ENCODE assay signal across 12 mouse cellular contexts in genomic region chr1:181259626-181260410, GRCm38 (mm10). TPM values are rescaled to one million over a fixed set of nuclear protein-coding genes. Genes with fewer than 3 reads are reported as not detected.
DNase-seq lines count a peak whose midpoint lies in the region; ATAC-seq and TF ChIP-seq lines count a peak whose summit lies in the region.
"Had no signal": no experiment of that assay in that cellular context is flagged by ENCODE, and none has a peak within 500 bp of the region (broad histone marks: within the 10 kb centered on the region; RNA-seq: fewer than 3 reads in every experiment).

No protein-coding gene starts in this region.

- H3K4me1 ChIP-seq in heart, adult 2 months (ENCODE audit: control insufficient read depth, insufficient read depth, low read length) = peaks cover 10% of the 10 kb centered on the region
- H3K4me1 ChIP-seq in liver, embryonic 11.5 days (replicated peaks; ENCODE audit: control insufficient read depth, insufficient read depth, low read length) = peaks cover 64% of the 10 kb centered on the region

- H3K9me3 ChIP-seq in liver, embryonic 11.5 days (ENCODE audit: control insufficient read depth, low read length) = no peaks in the 10 kb centered on the region

- TF ChIP-seq POLR2A in heart, adult 2 months (IDR thresholded peaks at IDR 0.05; ENCODE audit: insufficient read depth, low read depth, low read length) = no peak

- H3K9ac ChIP-seq in heart, adult 2 months (ENCODE audit: low read depth, low read length) = no peak overlapping the region
- H3K9ac ChIP-seq in liver, embryonic 11.5 days (ENCODE audit: low read depth, low read length) = no peak overlapping the region

- H3K4me3 ChIP-seq in heart, adult 2 months = no peak overlapping the region
- no peak overlapping the region for H3K4me3 ChIP-seq in liver, embryonic 11.5 days (ENCODE audit: low read depth, low read length)

- H3K27ac ChIP-seq in heart, adult 2 months = peak overlapping the region; percentile 6
- peak overlapping the region; percentile 78 for H3K27ac ChIP-seq in liver, embryonic 11.5 days (ENCODE audit: low read depth, low read length)

- TF ChIP-seq CTCF in heart, adult 2 months (IDR thresholded peaks at IDR 0.05) = no peak

- DNase-seq in heart, adult 2 months = no peak
- DNase-seq in heart, adult 9 months (ENCODE audit: low spot score in 2 of 2) = no peak
- DNase-seq in spleen, postnatal 36 days (ENCODE audit: low spot score in 2 of 2) = peak; percentile 30 to 45
- DNase-seq in spleen, postnatal 14 days (ENCODE audit: low spot score in 2 of 2) = no peak
- no peak for DNase-seq in liver, embryonic 11.5 days (ENCODE audit: low spot score)
- no peak for DNase-seq in cerebellum, postnatal 25 days
- no peak for DNase-seq in layer of hippocampus, adult 18-20 months (ENCODE audit: low spot score in 2 of 2)
- no peak for DNase-seq in lung, postnatal 14 days
- DNase-seq: gastrocnemius, postnatal 25 days; kidney, adult 2 months; left cerebral cortex, postnatal 4 days; right cerebral cortex, postnatal 4 days had no signal

- no peak for TF ChIP-seq EP300 in heart, adult 2 months (IDR thresholded peaks at IDR 0.05; ENCODE audit: insufficient read depth, low read depth, low read length)

- intact Hi-C loops in heart, adult 2 months (cut with DNase I) = no loop called here

- no peaks in the 10 kb centered on the region for H3K36me3 ChIP-seq in heart, adult 2 months (ENCODE audit: control insufficient read depth, insufficient read depth, low read length)
- H3K36me3 ChIP-seq in liver, embryonic 11.5 days (ENCODE audit: control insufficient read depth, insufficient read depth, low read length) = no peaks in the 10 kb centered on the region

- peak overlapping the region; percentile 12; the same call in 1 of the 2 replicates for H3K4me2 ChIP-seq in liver, embryonic 11.5 days

- 70% methylated on average over 11 of the region's 11 CpGs for WGBS in heart, adult 2 months
- WGBS in liver, embryonic 11.5 days = 70% methylated on average over 11 of the region's 11 CpGs

- no peaks in the 10 kb centered on the region for H3K27me3 ChIP-seq in heart, adult 2 months (ENCODE audit: control insufficient read depth, insufficient read depth, low read length)
- H3K27me3 ChIP-seq in liver, embryonic 11.5 days (replicated peaks; ENCODE audit: control insufficient read depth, insufficient read depth, low read length) = no peaks in the 10 kb centered on the region

- no peaks in the 10 kb centered on the region for H3K79me2 ChIP-seq in heart, adult 2 months (replicated peaks; ENCODE audit: control insufficient read depth, insufficient read depth, low read length)

- ATAC-seq in liver, embryonic 11.5 days (replicated peaks; ENCODE audit: low FRiP score) = no peak

RNA-seq across cellular contexts. Expression of gene Wdr26, which starts 48.0 kb away (rescaled TPM):
- total RNA-seq in heart, adult 2 months (2021) = 10 to 100 TPM; 86.3 to 99.7 TPM
- polyA plus RNA-seq in heart, adult 2 months (2012; rRNA removed) = 30.2 and 52.4 TPM in 2 replicates
- 33.8 and 40.0 TPM in 2 replicates for polyA plus RNA-seq in liver, embryonic 11.5 days (2014; fragmentation: Nextera tagmentation; extraction: Ambion mirVana)
- total RNA-seq in layer of hippocampus, adult 18-20 months (2021) = 100 to 1,000 TPM in 1 of 2 experiments, 10 to 100 TPM in 1; 96.1 to 106 TPM

Comparison
In these comparisons a context has a peak if more than half of its experiments do, and no peak if none do; other contexts are left out.
1. DNase-seq: peak in spleen, postnatal 36 days (2 of 2); none in heart, adult 2 months (0 of 2), heart, adult 9 months (0 of 2), spleen, postnatal 14 days (0 of 2), liver, embryonic 11.5 days (single experiment), cerebellum, postnatal 25 days (0 of 2), layer of hippocampus, adult 18-20 months (0 of 2) and lung, postnatal 14 days (single experiment).